Mouse (Mus musculus): ENCODE data around the gene Acbd5. TPM values are rescaled to one million over a fixed set of nuclear protein-coding genes. Genes with fewer than 3 reads are reported as not detected.

Gene Acbd5
- total RNA-seq, 2 experiments from 2014 or later, result 22.1 to 24.2 TPM

Other genes with a start within 250 kb of the Acbd5 start
- 10 to 100 TPM; 12.4 to 12.5 TPM for gene Pdss1, start 172.6 kb upstream of the Acbd5 start, total RNA-seq (2021)
- 10 to 100 TPM; 14.6 to 15.7 TPM for gene Abi1, start 27.9 kb upstream of the Acbd5 start, total RNA-seq (2021)
- under 1 TPM; 0.20 to 0.28 TPM for gene Mastl, start 87.9 kb downstream of the Acbd5 start, total RNA-seq (2021)
- 10 to 100 TPM; 54.5 to 55.8 TPM for gene Yme1l1, start 88.2 kb downstream of the Acbd5 start, total RNA-seq (2021)
- gene 4931423N10Rik, start 139.3 kb downstream of the Acbd5 start, total RNA-seq (2021), result not detected

Data from gastrocnemius, postnatal 36 days (tissue).